Mouse (Mus musculus) E14TG2a.4 (cell line): ENCODE data around the gene Abca7.

Source experiments
- CTCF ChIP-seq: conservative IDR thresholded peaks from 2 replicates; pipeline ENCODE4 v1.5.1; 2014; ENCODE audit warnings: low read length
- POU5F1 ChIP-seq: IDR thresholded peaks from 2 replicates; pipeline ENCODE4 v1.6.1; 2014; ENCODE audit warnings: low read length, borderline replicate concordance

DNA sequence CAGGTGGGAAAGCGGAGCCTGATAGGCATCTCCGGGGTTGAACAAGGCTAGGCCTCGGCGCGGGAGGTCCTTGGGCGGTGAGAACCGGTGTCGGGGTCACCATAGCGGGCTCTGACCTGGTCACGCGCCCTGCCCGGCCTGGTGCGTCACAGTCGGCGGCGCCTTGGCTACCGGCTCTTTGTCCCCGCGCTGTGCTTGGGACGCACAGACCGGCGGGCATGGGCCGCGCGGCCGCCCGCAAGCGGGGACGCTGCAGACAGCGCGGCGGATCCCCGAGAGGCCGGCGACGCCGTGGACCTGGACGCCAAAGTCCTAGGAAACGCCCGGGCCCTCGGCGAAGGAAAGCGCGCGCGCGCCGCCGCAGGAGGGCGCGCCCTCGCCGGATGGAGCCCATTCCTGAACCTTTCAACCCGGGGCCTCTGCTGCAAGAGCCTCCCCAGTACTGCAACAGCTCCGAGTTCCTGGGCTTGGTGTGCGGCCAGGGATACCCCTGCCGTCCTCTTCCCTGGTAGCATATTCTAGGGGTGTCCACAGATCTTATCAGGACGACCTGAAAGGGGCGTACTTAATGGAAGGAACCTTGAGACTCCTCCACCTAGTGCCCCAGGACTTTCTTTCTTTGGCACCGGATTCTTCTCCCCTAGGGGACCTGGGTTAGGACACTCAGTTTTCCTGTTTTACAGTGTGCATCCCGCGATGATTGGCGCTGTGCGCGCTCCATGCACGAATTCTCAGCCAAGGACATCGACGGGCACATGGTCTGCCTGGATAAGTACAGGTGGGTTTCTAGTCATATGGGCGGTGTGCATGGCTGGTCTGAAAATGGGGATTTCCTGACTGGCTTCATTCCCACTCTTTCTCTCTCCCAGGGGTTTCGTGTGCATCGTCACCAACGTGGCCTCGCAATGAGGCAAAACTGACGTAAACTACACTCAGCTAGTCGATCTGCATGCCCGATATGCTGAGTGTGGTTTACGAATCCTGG lies 57.8 kb downstream of the Abca7 start:
- TF ChIP-seq CTCF (no peak), POU5F1 (no peak)
